Mouse (Mus musculus) layer of hippocampus, adult 11-12 months (tissue): Measurements from ENCODE around the gene Serhl.
"Not testable (repeated sequence)": the region's sequence is repeated elsewhere in the genome, so short reads cannot be mapped to it uniquely, and the experiment has no call there.

Experiments
- DNase-seq: peaks from one replicate; pipeline ENCODE4 v3.0.0; 2022; ENCODE audit warnings: low spot score

Serhl gene

GRCm38 (mm10) chr15:83126582-83126981, 37.3 kb downstream of the Serhl start:
- DNase-seq = no peak

GRCm38 (mm10) chr15:83127037-83127436, 37.7 kb downstream of the Serhl start:
- DNase-seq = not testable (repeated sequence)

- DNase-seq = no peak
Measured at GRCm38 (mm10) chr15:83129530-83130231, 40.4 kb downstream of the Serhl start.

- no peak for DNase-seq
Measured at GRCm38 (mm10) chr15:83134671-83135070, 45.4 kb downstream of the Serhl start.

- no peak for DNase-seq
Measured at GRCm38 (mm10) chr15:83135654-83136053, 46.3 kb downstream of the Serhl start.

- DNase-seq = peak; percentile 22
Measured at GRCm38 (mm10) chr15:83142861-83143260, 53.6 kb downstream of the Serhl start.

GRCm38 (mm10) chr15:83145541-83145940, 56.2 kb downstream of the Serhl start:
- no peak for DNase-seq

GRCm38 (mm10) chr15:83148395-83148794, 59.1 kb downstream of the Serhl start:
- no peak for DNase-seq

GRCm38 (mm10) chr15:83148801-83149195, 59.5 kb downstream of the Serhl start:
- no peak for DNase-seq

- DNase-seq = peak; percentile 99
Measured at GRCm38 (mm10) chr15:83149196-83150072, 60.1 kb downstream of the Serhl start, which contains the start of gene Poldip3. TSS of gene Poldip3 (minus strand) at chr15:83149384.

- DNase-seq = no peak
Measured at GRCm38 (mm10) chr15:83150073-83150442, 60.8 kb downstream of the Serhl start.

GRCm38 (mm10) chr15:83150694-83151093, 61.4 kb downstream of the Serhl start:
- DNase-seq = no peak

- DNase-seq = no peak
Measured at GRCm38 (mm10) chr15:83154309-83154708, 65.0 kb downstream of the Serhl start.

GRCm38 (mm10) chr15:83155672-83156419, 66.5 kb downstream of the Serhl start:
- DNase-seq = no peak

- no peak for DNase-seq
Measured at GRCm38 (mm10) chr15:83156929-83157666, 67.8 kb downstream of the Serhl start.

- DNase-seq = no peak
Measured at GRCm38 (mm10) chr15:83157667-83158064, 68.4 kb downstream of the Serhl start.

- peak; percentile 57 for DNase-seq
Measured at GRCm38 (mm10) chr15:83158587-83159160, 69.4 kb downstream of the Serhl start.

- DNase-seq = no peak
Measured at GRCm38 (mm10) chr15:83159823-83160222, 70.5 kb downstream of the Serhl start.

GRCm38 (mm10) chr15:83160561-83160960, 71.3 kb downstream of the Serhl start:
- no peak for DNase-seq

- no peak for DNase-seq
Measured at GRCm38 (mm10) chr15:83161062-83161748, 71.9 kb downstream of the Serhl start.

- no peak for DNase-seq
Measured at GRCm38 (mm10) chr15:83162001-83162400, 72.7 kb downstream of the Serhl start.
